Mouse (Mus musculus) ES-E14 (cell line): ENCODE results near the gene Frrs1l. TPM values are rescaled to one million over a fixed set of nuclear protein-coding genes. Genes with fewer than 3 reads are reported as not detected.

Experiments
- DNase-seq: peaks from one replicate; pipeline ENCODE4 v3.0.0-alpha.2; 2013; ENCODE audit warnings: low read depth, low spot score
- H3K27ac ChIP-seq: 2 replicates; pipeline ENCODE4 v1.5.1; 2012; ENCODE audit warnings: low read depth, mild to moderate bottlenecking, low read length, moderate library complexity, mixed read lengths; ENCODE audit not compliant: poor library complexity, insufficient read depth, severe bottlenecking
- H3K36me3 ChIP-seq: 2 replicates; pipeline ENCODE4 v1.6.1; 2012; ENCODE audit warnings: mild to moderate bottlenecking, low read length, moderate library complexity, mixed read lengths; ENCODE audit not compliant: control insufficient read depth, poor library complexity, insufficient read depth, severe bottlenecking
- H3K4me1 ChIP-seq, 2 experiments: fragments of 150-350 bp in 1 of 2; sonication (generic) in 1 of 2; 2 replicates each; pipeline ENCODE4 v1.6.1; 2012; ENCODE audit warnings: low read length in 2 of 2, mild to moderate bottlenecking in 1 of 2, mixed read lengths in 1 of 2; ENCODE audit not compliant: control insufficient read depth in 2 of 2, insufficient read depth in 2 of 2, poor library complexity in 1 of 2
- H3K4me3 ChIP-seq, 2 experiments: fragments of 150-350 bp in 1 of 2; sonication (generic) in 1 of 2; 2 replicates each; pipeline ENCODE4 v1.5.1; 2012; ENCODE audit warnings: low read length in 2 of 2, low read depth in 1 of 2, mild to moderate bottlenecking in 1 of 2, mixed read lengths in 1 of 2; ENCODE audit not compliant: insufficient read depth in 1 of 2, poor library complexity in 1 of 2, severe bottlenecking in 1 of 2
- H3K9ac ChIP-seq: 2 replicates; pipeline ENCODE4 v1.6.1; 2012; ENCODE audit warnings: low read depth, mild to moderate bottlenecking, low read length, mixed read lengths; ENCODE audit not compliant: poor library complexity, insufficient read depth, severe bottlenecking
- H3K9me3 ChIP-seq: fragments of 150-350 bp; sonication (generic); 2 replicates; pipeline ENCODE4 v1.6.1; 2012; ENCODE audit warnings: low read depth, mild to moderate bottlenecking, low read length; ENCODE audit not compliant: control insufficient read depth, insufficient read depth
- CHD2 ChIP-seq: IDR thresholded peaks from 2 replicates; pipeline ENCODE4 v1.6.1; 2014; ENCODE audit warnings: mild to moderate bottlenecking, low read depth, low read length, inconsistent platforms
- HCFC1 ChIP-seq: IDR thresholded peaks from 2 replicates; pipeline ENCODE4 v1.6.1; 2012; ENCODE audit warnings: low read length, inconsistent platforms, borderline replicate concordance; ENCODE audit not compliant: insufficient read depth
- MAFK ChIP-seq: IDR thresholded peaks from 2 replicates; pipeline ENCODE4 v1.6.1; 2014; ENCODE audit warnings: mild to moderate bottlenecking, low read depth, low read length, inconsistent platforms; ENCODE audit not compliant: insufficient read depth
- ZC3H11A ChIP-seq: IDR thresholded peaks from 2 replicates; pipeline ENCODE4 v1.6.1; 2012; ENCODE audit warnings: low read depth, mild to moderate bottlenecking, inconsistent platforms, low read length, borderline replicate concordance
- ZNF384 ChIP-seq: IDR thresholded peaks from 2 replicates; pipeline ENCODE4 v1.6.1; 2012; ENCODE audit warnings: low read depth, low read length, inconsistent platforms
- in situ Hi-C, 2 experiments: fragments of 600-800 bp; cut with MboI; formaldehyde crosslinking; loops; one replicate each; pipeline ENCODE4 v1.15.1; 2025; ENCODE audit warnings: low sequenced_read_pairs in 2 of 2, inconsistent platforms in 1 of 2; ENCODE audit not compliant: unreplicated experiment in 2 of 2
- total RNA-seq: library from RNA; depleted of rRNA; stranded (reverse); fragments of 300-350 nt; gene quantifications from 2 replicates; pipeline ENCODE4 v1.2.3, GENCODE M21; 2012; rRNA removed

Frrs1l gene
- 0.48 and 0.54 TPM in 2 replicates for total RNA-seq

DNA sequence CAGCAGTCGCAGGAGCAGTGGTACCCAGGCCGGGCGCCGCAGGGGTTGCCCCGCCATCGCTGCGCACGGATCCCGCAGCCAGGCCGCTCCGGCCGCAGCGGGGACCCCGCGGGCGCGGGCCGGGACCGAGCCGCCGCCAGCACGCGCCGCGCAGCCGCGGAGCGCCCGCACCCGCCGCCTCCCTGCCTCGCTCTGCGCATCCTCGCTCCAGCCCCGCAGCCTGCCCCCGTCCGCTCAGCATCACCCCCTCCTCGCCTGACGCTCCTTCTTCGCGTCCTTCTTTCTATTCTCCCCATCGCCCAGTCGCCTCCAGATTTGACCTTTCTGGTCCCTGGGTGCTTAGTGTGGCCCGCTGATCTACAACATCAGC is at the start of gene Frrs1l:
Frrs1l (minus strand) TSS at position 177 of the 370 bp plus-strand sequence.
- TF ChIP-seq ZC3H11A (no peak), HCFC1 (no peak), CHD2 (no peak), MAFK (no peak), ZNF384 (no peak)
- peak within 1 kb of the TSS; percentile 69 for H3K9ac ChIP-seq

GRCm38 (mm10) chr4:57039127-57040031 is 49.2 kb upstream of the Frrs1l start:
- Histone ChIP-seq H3K27ac (no peak overlapping the region), H3K4me3 (no peak overlapping the region), H3K36me3 (no peaks in the 10 kb centered on the region), H3K9ac (no peak overlapping the region), H3K9me3 (no peaks in the 10 kb centered on the region), H3K4me1 (peaks cover 3 to 9% of the 10 kb centered on the region in 2 experiments; a peak in 1 of 4 replicates)
- no peak for DNase-seq
- TF ChIP-seq CHD2 = no peak
- no peak for TF ChIP-seq ZNF384
- no peak for TF ChIP-seq HCFC1
- no peak for TF ChIP-seq MAFK
- no peak for TF ChIP-seq ZC3H11A
- in situ Hi-C loops = no loop called here

More for the DNA sequence above, at the start of gene Frrs1l:
- in situ Hi-C loops = no loop called here
- H3K36me3 ChIP-seq = no peaks in the 10 kb centered on the region
- H3K9me3 ChIP-seq = no peaks in the 10 kb centered on the region
- no peak within 1 kb of the TSS for H3K27ac ChIP-seq
- peak within 1 kb of the TSS; percentile 69 to 75 for H3K4me3 ChIP-seq
- H3K4me1 ChIP-seq = no peaks in the 10 kb centered on the region; a peak in 1 of 4 replicates
- no peak for DNase-seq

GRCm38 (mm10) chr4:57037554-57037953 is 47.4 kb upstream of the Frrs1l start:
- Histone ChIP-seq H3K9me3 (no peaks in the 10 kb centered on the region), H3K4me1 (peaks cover 3 to 9% of the 10 kb centered on the region in 2 experiments; a peak in 1 of 4 replicates), H3K4me3 (no peak overlapping the region), H3K36me3 (no peaks in the 10 kb centered on the region), H3K9ac (no peak overlapping the region), H3K27ac (no peak overlapping the region)
- DNase-seq = no peak
- TF ChIP-seq CHD2 (no peak), ZNF384 (no peak), MAFK (no peak), HCFC1 (no peak), ZC3H11A (no peak)
- in situ Hi-C loops = no loop called here

GRCm38 (mm10) chr4:57034169-57034568 is 44.0 kb upstream of the Frrs1l start:
- H3K9me3 ChIP-seq = no peaks in the 10 kb centered on the region
- H3K4me3 ChIP-seq = no peak overlapping the region
- no peaks in the 10 kb centered on the region for H3K4me1 ChIP-seq
- H3K27ac ChIP-seq = no peak overlapping the region
- in situ Hi-C loops = no loop called here
- no peak overlapping the region for H3K9ac ChIP-seq
- no peak for DNase-seq
- TF ChIP-seq CHD2 (no peak), MAFK (no peak), HCFC1 (no peak), ZNF384 (no peak), ZC3H11A (no peak)
- no peaks in the 10 kb centered on the region for H3K36me3 ChIP-seq

DNA sequence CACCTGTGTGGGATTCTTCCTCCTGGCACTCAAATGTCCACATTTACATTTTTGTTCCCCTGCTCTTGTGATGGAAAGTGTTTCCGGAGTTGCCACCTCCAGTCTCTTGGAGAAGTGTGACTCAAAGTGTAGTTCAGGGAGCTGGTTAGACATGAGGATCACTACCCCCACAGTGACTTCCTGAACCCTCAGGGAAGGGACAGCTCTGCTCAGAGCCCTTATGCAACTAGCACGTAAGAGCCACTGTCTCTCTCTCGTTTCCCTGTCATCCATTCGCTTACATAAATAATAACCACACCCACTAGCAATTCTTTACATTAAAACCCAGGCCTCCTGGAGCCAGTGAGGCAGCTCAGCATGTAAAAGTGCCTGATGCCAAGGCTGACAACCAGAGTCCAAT is 41.2 kb upstream of the Frrs1l start:
- Histone ChIP-seq H3K4me1 (peaks cover 2 to 3% of the 10 kb centered on the region in 2 experiments; a peak in 1 of 4 replicates), H3K9me3 (no peaks in the 10 kb centered on the region), H3K36me3 (no peaks in the 10 kb centered on the region), H3K4me3 (no peak overlapping the region), H3K27ac (no peak overlapping the region), H3K9ac (no peak overlapping the region)
- no peak for DNase-seq
- TF ChIP-seq CHD2 (no peak), MAFK (no peak), ZC3H11A (no peak), HCFC1 (no peak), ZNF384 (no peak)
- in situ Hi-C loops = no loop called here
